ENCODE assay signal across 32 mouse cellular contexts in the genomic region with DNA sequence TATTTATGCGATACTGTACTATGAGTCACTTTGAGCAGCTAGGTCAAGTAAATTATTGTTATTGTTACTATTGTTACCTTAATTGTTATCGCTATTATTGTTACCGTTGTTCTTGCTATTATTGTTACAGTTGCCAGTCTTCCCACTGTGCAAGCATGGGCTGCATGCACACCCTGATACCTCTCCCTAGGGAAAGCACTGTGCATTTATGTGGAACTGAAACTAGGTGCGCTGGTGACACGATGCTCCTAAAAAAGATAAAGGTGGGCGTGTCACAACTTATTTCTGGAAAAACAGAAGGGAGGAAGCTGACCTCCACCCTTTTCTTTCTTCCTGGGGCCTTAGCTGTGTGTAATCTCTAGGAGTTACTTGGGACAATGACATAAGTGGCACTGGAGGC. TPM values are rescaled to one million over a fixed set of nuclear protein-coding genes. Genes with fewer than 3 reads are reported as not detected.
A peak's percentile ranks its signal among the peaks of the same experiment; 100 is the strongest.
DNase-seq lines count a peak whose midpoint lies in the region; ATAC-seq and TF ChIP-seq lines count a peak whose summit lies in the region.
"Had no signal": no experiment of that assay in that cellular context is flagged by ENCODE, and none has a peak within 500 bp of the region (broad histone marks: within the 10 kb centered on the region; RNA-seq: fewer than 3 reads in every experiment).

No protein-coding gene starts in this region.

- no peaks in the 10 kb centered on the region for H3K27me3 ChIP-seq in heart, embryonic 10.5 days (ENCODE audit: insufficient read depth, poor library complexity, severe bottlenecking)
- H3K27me3 ChIP-seq in hindbrain, embryonic 14.5 days (ENCODE audit: control insufficient read depth, insufficient read depth, low read length) = no peaks in the 10 kb centered on the region
- H3K27me3 ChIP-seq: forebrain, embryonic 15.5 days; hindbrain, embryonic 12.5 days; kidney, embryonic 15.5 days; limb, embryonic 13.5 days; liver, embryonic 15.5 days; neural tube, embryonic 15.5 days had no signal

- intact Hi-C loops in heart, postnatal 25 days (cut with DNase I) = loop anchor here (5.0 kb wide), 2 partner anchors 34 to 41 kb away; partner anchors contain the start of gene Tnpo1

- no peak overlapping the region for H3K4me3 ChIP-seq in heart, embryonic 10.5 days
- no peak overlapping the region for H3K4me3 ChIP-seq in layer of hippocampus, adult 2 months
- no peak overlapping the region for H3K4me3 ChIP-seq in hindbrain, embryonic 14.5 days (replicated peaks; ENCODE audit: low read length)
- H3K4me3 ChIP-seq: embryonic facial prominence, embryonic 10.5 days; forebrain, embryonic 15.5 days; hindbrain, embryonic 12.5 days; kidney, embryonic 15.5 days; limb, embryonic 13.5 days; liver, embryonic 15.5 days; neural tube, embryonic 15.5 days had no signal

- no peaks in the 10 kb centered on the region for H3K36me3 ChIP-seq in heart, embryonic 10.5 days
- no peaks in the 10 kb centered on the region for H3K36me3 ChIP-seq in hindbrain, embryonic 14.5 days (replicated peaks; ENCODE audit: control insufficient read depth, insufficient read depth)
- H3K36me3 ChIP-seq: embryonic facial prominence, embryonic 10.5 days; forebrain, embryonic 15.5 days; hindbrain, embryonic 12.5 days; kidney, embryonic 15.5 days; limb, embryonic 13.5 days; liver, embryonic 15.5 days; neural tube, embryonic 15.5 days had no signal

- H3K9me3 ChIP-seq in heart, embryonic 10.5 days = no peaks in the 10 kb centered on the region
- H3K9me3 ChIP-seq in hindbrain, embryonic 14.5 days (ENCODE audit: control insufficient read depth, low read length) = no peaks in the 10 kb centered on the region
- H3K9me3 ChIP-seq: embryonic facial prominence, embryonic 10.5 days; forebrain, embryonic 15.5 days; hindbrain, embryonic 12.5 days; kidney, embryonic 15.5 days; limb, embryonic 13.5 days; liver, embryonic 15.5 days; neural tube, embryonic 15.5 days had no signal

- H3K9ac ChIP-seq in hindbrain, embryonic 14.5 days = no peak overlapping the region
- H3K9ac ChIP-seq: forebrain, embryonic 15.5 days; hindbrain, embryonic 12.5 days; kidney, embryonic 15.5 days; limb, embryonic 13.5 days; liver, embryonic 15.5 days; neural tube, embryonic 15.5 days had no signal

- H3K27ac ChIP-seq in heart, embryonic 10.5 days = peak overlapping the region; percentile 43; the same call in 1 of the 2 replicates
- H3K27ac ChIP-seq in layer of hippocampus, adult 2 months = no peak overlapping the region
- no peak overlapping the region for H3K27ac ChIP-seq in hindbrain, embryonic 14.5 days
- H3K27ac ChIP-seq: embryonic facial prominence, embryonic 10.5 days; forebrain, embryonic 15.5 days; hindbrain, embryonic 12.5 days; kidney, embryonic 15.5 days; limb, embryonic 13.5 days; liver, embryonic 15.5 days; macrophage; neural tube, embryonic 15.5 days had no signal

- WGBS in heart, embryonic 10.5 days = 60% methylated on average over 6 of the region's 6 CpGs
- 93% methylated on average over 6 of the region's 6 CpGs for whole genome bisulfite sequencing in hindbrain, embryonic 14.5 days

- DNase-seq in heart, embryonic 10.5 days (ENCODE audit: low spot score) = no peak
- no peak for DNase-seq in heart, postnatal 25 days (ENCODE audit: low spot score)
- DNase-seq in spleen, postnatal 36 days (ENCODE audit: low spot score in 2 of 2) = peak; percentile 30 to 32
- no peak for DNase-seq in spleen, postnatal 14 days (ENCODE audit: low spot score in 2 of 2)
- DNase-seq in layer of hippocampus, adult 2 months (ENCODE audit: low spot score in 2 of 2) = no peak
- no peak for DNase-seq in hindbrain, embryonic 14.5 days (ENCODE audit: low spot score)
- DNase-seq: adrenal gland, adult 2 months; cerebellum, adult 11 months; cerebellum, adult 9-11 months; gastrocnemius, postnatal 10 days; kidney, adult 11 months; kidney, postnatal 36 days; right cerebral cortex, postnatal 14 days; thymus, postnatal 4 days had no signal

- 0 out of 2 replicates have a peak, but pooled peaks have one; percentile 21 for ATAC-seq in megakaryocyte, adult 5-6 weeks (ENCODE audit: poor library complexity, severe bottlenecking)
- ATAC-seq in hindbrain, embryonic 14.5 days (ENCODE audit: low FRiP score) = no peak
- ATAC-seq: forebrain, embryonic 15.5 days; lung, postnatal 0 days had no signal

- no peak overlapping the region for H3K4me2 ChIP-seq in hindbrain, embryonic 14.5 days (replicated peaks)
- H3K4me2 ChIP-seq: forebrain, embryonic 15.5 days; hindbrain, embryonic 12.5 days; kidney, embryonic 15.5 days; limb, embryonic 13.5 days; liver, embryonic 15.5 days; midbrain, embryonic 11.5 days; neural tube, embryonic 15.5 days had no signal

- no peaks in the 10 kb centered on the region; the same call in 1 of the 2 replicates for H3K4me1 ChIP-seq in heart, embryonic 10.5 days
- H3K4me1 ChIP-seq in hindbrain, embryonic 14.5 days (replicated peaks; ENCODE audit: control insufficient read depth, insufficient read depth, low read length) = no peaks in the 10 kb centered on the region
- H3K4me1 ChIP-seq: embryonic facial prominence, embryonic 10.5 days; forebrain, embryonic 15.5 days; hindbrain, embryonic 12.5 days had no signal

- TF ChIP-seq CTCF in layer of hippocampus, adult 2 months (conservative IDR thresholded peaks at IDR 0.05) = no peak

RNA-seq across cellular contexts. Expression of gene 1700024P04Rik, which starts 16.4 kb away (rescaled TPM):
- not detected in 2 replicates for polyA plus RNA-seq in heart, embryonic 10.5 days (2016; fragmentation: Nextera tagmentation; extraction: Ambion mirVana)
- total RNA-seq in heart, postnatal 25 days (2021) = not detected
- not detected in 2 replicates for total RNA-seq in megakaryocyte, adult 5-6 weeks (2015)
- total RNA-seq in megakaryocyte, adult 5-6 weeks (2017) = not detected in 2 replicates
- total RNA-seq in layer of hippocampus, adult 2 months (2021) = not detected
- polyA plus RNA-seq in hindbrain, embryonic 14.5 days (2014; fragmentation: Nextera tagmentation; extraction: Ambion mirVana) = not detected in 2 replicates
- total RNA-seq: adrenal gland, adult 2 months; adrenal gland, postnatal 4 days; gastrocnemius, postnatal 10 days; heart, adult 18-20 months; left cerebral cortex, postnatal 25 days; MEL; midbrain, postnatal 0 days had no signal
- polyA plus RNA-seq: adrenal gland, adult 2 months; cortical plate, adult 2 months; embryonic facial prominence, embryonic 10.5 days; forebrain, embryonic 15.5 days; hindbrain, embryonic 12.5 days; kidney, embryonic 15.5 days; limb, embryonic 13.5 days; liver, embryonic 15.5 days; lung, postnatal 0 days; macrophage; midbrain, embryonic 11.5 days; midbrain, postnatal 0 days; neural tube, embryonic 15.5 days; stomach, embryonic 14.5 days had no signal

RNA-seq across cellular contexts. Expression of gene Tnpo1, which starts 41.8 kb away (rescaled TPM):
- polyA plus RNA-seq in heart, embryonic 10.5 days (2016; fragmentation: Nextera tagmentation; extraction: Ambion mirVana) = 60.5 and 67.7 TPM in 2 replicates
- 10 to 100 TPM; 73.0 to 73.3 TPM for total RNA-seq in heart, postnatal 25 days (2021)
- total RNA-seq in megakaryocyte, adult 5-6 weeks (2015) = 81.2 and 94.3 TPM in 2 replicates
- total RNA-seq in megakaryocyte, adult 5-6 weeks (2017) = 87.9 and 89.8 TPM in 2 replicates
- 10 to 100 TPM; 61.7 to 68.5 TPM for total RNA-seq in layer of hippocampus, adult 2 months (2021)
- polyA plus RNA-seq in hindbrain, embryonic 14.5 days (2014; fragmentation: Nextera tagmentation; extraction: Ambion mirVana) = 47.9 and 50.0 TPM in 2 replicates

Comparison
In these comparisons a context has a peak if more than half of its experiments do, and no peak if none do; other contexts are left out.
1. DNase-seq: peak in spleen, postnatal 36 days (2 of 2); none in heart, embryonic 10.5 days (single experiment), heart, postnatal 25 days (single experiment), spleen, postnatal 14 days (0 of 2), layer of hippocampus, adult 2 months (0 of 2) and hindbrain, embryonic 14.5 days (single experiment).